Mouse (Mus musculus) small intestine, adult 2 months (tissue): ENCODE measurements at regions not wholly inside any gene's neighbourhood (a gene's known extent, or its start where the extent isn't known, plus 50 kb on each side); places are given as distances from the start of the nearest gene placed in this dataset.

Experiments used
- CTCF ChIP-seq: fragments of 200-500 bp; IDR thresholded peaks from 2 replicates; pipeline ENCODE4 v1.5.1; 2012; ENCODE audit warnings: low read depth, mild to moderate bottlenecking, control low read depth, inconsistent platforms, low read length, moderate library complexity, mixed read lengths; ENCODE audit not compliant: insufficient replicate concordance, insufficient read length; ENCODE audit errors: extremely low read depth
- POLR2A ChIP-seq: fragments of 200-500 bp; IDR thresholded peaks from 2 replicates; pipeline ENCODE4 v1.6.1; 2012; ENCODE audit warnings: low read depth, mild to moderate bottlenecking, control low read depth, inconsistent platforms, low read length, moderate library complexity

DNA sequence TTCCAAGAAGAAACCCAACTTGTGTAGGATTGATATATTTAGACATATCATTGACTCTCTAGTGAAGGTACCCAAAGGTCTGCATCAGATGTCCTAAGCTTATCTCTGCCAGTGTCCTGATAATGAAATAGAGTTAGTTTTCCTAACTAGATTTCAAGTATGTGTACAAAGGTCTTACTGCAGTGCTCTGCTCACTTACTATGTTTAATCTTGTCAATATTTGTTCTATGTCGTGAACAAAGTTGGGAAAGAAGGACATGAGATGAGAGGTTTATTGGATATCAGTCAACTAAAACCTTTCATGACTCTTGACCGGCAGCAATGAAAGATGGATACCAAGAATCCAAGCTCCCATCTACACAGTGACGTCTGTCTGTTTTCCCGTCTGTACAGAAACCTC is 71.9 kb upstream of the Mpdz start:
- TF ChIP-seq CTCF (no peak), POLR2A (no peak)
